Mouse (Mus musculus): ENCODE measurements at regions not wholly inside any gene's neighbourhood (a gene's known extent, or its start where the extent isn't known, plus 50 kb on each side); places are given as distances from the start of the nearest gene placed in this dataset.

- no peak overlapping the region for H3K4me2 ChIP-seq (ENCODE audit: low read length)
- no peak for DNase-seq (ENCODE audit: low spot score)
- H3K4me1 ChIP-seq (ENCODE audit: control insufficient read depth, insufficient read depth, low read length), result no peaks in the 10 kb centered on the region
- no peaks in the 10 kb centered on the region for H3K36me3 ChIP-seq (ENCODE audit: control insufficient read depth, insufficient read depth, low read length)
- H3K9me3 ChIP-seq (replicated peaks; ENCODE audit: control insufficient read depth, low read length), result no peaks in the 10 kb centered on the region
- H3K9ac ChIP-seq (ENCODE audit: low read length), result no peak overlapping the region
- no peak overlapping the region for H3K4me3 ChIP-seq (ENCODE audit: low read depth, low read length)
- H3K27me3 ChIP-seq (replicated peaks; ENCODE audit: control insufficient read depth, insufficient read depth, low read length), result no peaks in the 10 kb centered on the region
- ATAC-seq, result no peak
- 90% methylated on average over 5 of the region's 5 CpGs for WGBS
- no peak overlapping the region for H3K27ac ChIP-seq (ENCODE audit: low read depth, low read length)
These were observed 53.2 kb upstream of the Lef1 start for GRCm38 (mm10) chr3:131056893-131057660.

- Histone ChIP-seq H3K9me3 (replicated peaks; ENCODE audit: control insufficient read depth, low read length) (no peaks in the 10 kb centered on the region), H3K36me3 (ENCODE audit: control insufficient read depth, insufficient read depth, low read length) (no peaks in the 10 kb centered on the region), H3K9ac (ENCODE audit: low read length) (no peak overlapping the region), H3K27ac (ENCODE audit: low read depth, low read length) (0 out of 2 replicates have a peak overlapping the region, but pooled peaks have one; percentile 27), H3K4me3 (ENCODE audit: low read depth, low read length) (no peak overlapping the region), H3K4me1 (ENCODE audit: control insufficient read depth, insufficient read depth, low read length) (no peaks in the 10 kb centered on the region), H3K4me2 (ENCODE audit: low read length) (no peak overlapping the region), H3K27me3 (replicated peaks; ENCODE audit: control insufficient read depth, insufficient read depth, low read length) (no peaks in the 10 kb centered on the region)
- 68% methylated on average over 13 of the region's 13 CpGs for WGBS
- DNase-seq (ENCODE audit: low spot score) (peak; percentile 22), ATAC-seq (peak; percentile 70)
These were observed 55.9 kb upstream of the Lef1 start for GRCm38 (mm10) chr3:131054241-131054972.

DNA sequence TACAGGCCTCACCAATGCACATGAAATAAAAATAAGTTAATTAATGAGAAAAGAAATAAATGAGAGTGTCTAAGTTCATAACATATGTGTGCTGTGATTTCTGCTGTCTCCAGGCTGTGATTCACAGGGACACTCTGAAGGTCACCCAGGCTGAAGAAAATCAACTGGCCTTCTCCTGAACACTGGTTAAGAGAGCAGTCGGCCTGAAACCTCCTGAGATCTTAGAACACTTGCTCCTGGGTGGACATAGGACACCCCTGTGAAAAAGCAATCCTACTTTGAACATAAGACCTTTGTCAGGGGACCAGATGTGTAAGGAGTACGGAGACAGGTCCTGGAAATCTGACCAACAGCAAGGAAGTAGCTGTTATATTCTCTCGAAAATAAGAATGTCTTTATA lies 62.6 kb upstream of the Lef1 start:
- Histone ChIP-seq H3K4me3 (ENCODE audit: low read depth, low read length) (no peak overlapping the region), H3K4me2 (ENCODE audit: low read length) (no peak overlapping the region), H3K4me1 (ENCODE audit: control insufficient read depth, insufficient read depth, low read length) (no peaks in the 10 kb centered on the region), H3K27me3 (replicated peaks; ENCODE audit: control insufficient read depth, insufficient read depth, low read length) (no peaks in the 10 kb centered on the region), H3K36me3 (ENCODE audit: control insufficient read depth, insufficient read depth, low read length) (no peaks in the 10 kb centered on the region), H3K9me3 (replicated peaks; ENCODE audit: control insufficient read depth, low read length) (no peaks in the 10 kb centered on the region), H3K9ac (ENCODE audit: low read length) (no peak overlapping the region), H3K27ac (ENCODE audit: low read depth, low read length) (no peak overlapping the region)
- 86% methylated on average over 3 of the region's 3 CpGs for WGBS
- ATAC-seq (no peak), DNase-seq (ENCODE audit: low spot score) (no peak)

- DNase-seq (ENCODE audit: low spot score) (peak; percentile 31), ATAC-seq (no peak)
- no peaks in the 10 kb centered on the region for H3K36me3 ChIP-seq (ENCODE audit: control insufficient read depth, insufficient read depth, low read length)
- no peak overlapping the region for H3K9ac ChIP-seq (ENCODE audit: low read length)
- no peaks in the 10 kb centered on the region for H3K4me1 ChIP-seq (ENCODE audit: control insufficient read depth, insufficient read depth, low read length)
- no peaks in the 10 kb centered on the region for H3K27me3 ChIP-seq (replicated peaks; ENCODE audit: control insufficient read depth, insufficient read depth, low read length)
- H3K4me3 ChIP-seq (ENCODE audit: low read depth, low read length), result no peak overlapping the region
- WGBS, result 82% methylated on average over 5 of the region's 5 CpGs
- no peak overlapping the region for H3K27ac ChIP-seq (ENCODE audit: low read depth, low read length)
- H3K9me3 ChIP-seq (replicated peaks; ENCODE audit: control insufficient read depth, low read length), result no peaks in the 10 kb centered on the region
- no peak overlapping the region for H3K4me2 ChIP-seq (ENCODE audit: low read length)
These were observed 63.9 kb upstream of the Lef1 start for GRCm38 (mm10) chr3:131046412-131046811.

GRCm38 (mm10) chr3:131040214-131040825 lies 70.0 kb upstream of the Lef1 start:
- 56% methylated on average over 4 of the region's 4 CpGs for WGBS
- DNase-seq (ENCODE audit: low spot score) (no peak), ATAC-seq (no peak)
- no peak overlapping the region for H3K27ac ChIP-seq (ENCODE audit: low read depth, low read length)
- no peaks in the 10 kb centered on the region for H3K4me1 ChIP-seq (ENCODE audit: control insufficient read depth, insufficient read depth, low read length)
- no peaks in the 10 kb centered on the region for H3K36me3 ChIP-seq (ENCODE audit: control insufficient read depth, insufficient read depth, low read length)
- no peak overlapping the region for H3K4me3 ChIP-seq (ENCODE audit: low read depth, low read length)
- no peaks in the 10 kb centered on the region for H3K27me3 ChIP-seq (replicated peaks; ENCODE audit: control insufficient read depth, insufficient read depth, low read length)
- no peaks in the 10 kb centered on the region for H3K9me3 ChIP-seq (replicated peaks; ENCODE audit: control insufficient read depth, low read length)
- H3K4me2 ChIP-seq (ENCODE audit: low read length), result no peak overlapping the region
- H3K9ac ChIP-seq (ENCODE audit: low read length), result no peak overlapping the region

GRCm38 (mm10) chr3:131037095-131037494 lies 73.2 kb upstream of the Lef1 start:
- 91% methylated on average over 5 of the region's 5 CpGs for WGBS
- DNase-seq (ENCODE audit: low spot score) (no peak), ATAC-seq (no peak)
- no peaks in the 10 kb centered on the region for H3K27me3 ChIP-seq (replicated peaks; ENCODE audit: control insufficient read depth, insufficient read depth, low read length)
- H3K4me2 ChIP-seq (ENCODE audit: low read length), result no peak overlapping the region
- no peak overlapping the region for H3K9ac ChIP-seq (ENCODE audit: low read length)
- H3K36me3 ChIP-seq (ENCODE audit: control insufficient read depth, insufficient read depth, low read length), result no peaks in the 10 kb centered on the region
- H3K9me3 ChIP-seq (replicated peaks; ENCODE audit: control insufficient read depth, low read length), result no peaks in the 10 kb centered on the region
- H3K27ac ChIP-seq (ENCODE audit: low read depth, low read length), result no peak overlapping the region
- H3K4me1 ChIP-seq (ENCODE audit: control insufficient read depth, insufficient read depth, low read length), result no peaks in the 10 kb centered on the region
- H3K4me3 ChIP-seq (ENCODE audit: low read depth, low read length), result no peak overlapping the region

DNA sequence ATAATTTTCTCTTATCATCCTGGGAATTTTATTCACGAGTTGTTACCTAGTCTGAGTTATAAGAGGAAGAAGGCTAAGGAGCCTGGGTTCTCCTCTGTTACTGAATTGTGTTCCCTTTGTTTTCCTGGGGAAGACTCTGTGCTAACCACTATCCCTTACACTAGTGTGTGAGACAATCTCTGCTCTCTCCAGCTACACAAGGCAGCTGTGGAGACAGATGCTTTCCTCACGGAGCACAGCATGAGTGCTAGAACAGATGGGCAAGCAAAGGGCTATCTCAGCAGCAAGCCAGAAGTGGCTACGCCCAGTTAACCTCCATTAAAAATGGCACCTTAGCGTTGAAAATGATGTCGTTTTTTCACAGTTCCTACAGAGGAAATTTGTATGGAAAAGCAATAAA lies 75.5 kb upstream of the Lef1 start:
- H3K27ac ChIP-seq (ENCODE audit: low read depth, low read length), result no peak overlapping the region
- no peaks in the 10 kb centered on the region for H3K27me3 ChIP-seq (replicated peaks; ENCODE audit: control insufficient read depth, insufficient read depth, low read length)
- DNase-seq (ENCODE audit: low spot score) (no peak), ATAC-seq (no peak)
- no peak overlapping the region for H3K4me3 ChIP-seq (ENCODE audit: low read depth, low read length)
- H3K36me3 ChIP-seq (ENCODE audit: control insufficient read depth, insufficient read depth, low read length), result no peaks in the 10 kb centered on the region
- no peak overlapping the region for H3K4me2 ChIP-seq (ENCODE audit: low read length)
- H3K9me3 ChIP-seq (replicated peaks; ENCODE audit: control insufficient read depth, low read length), result no peaks in the 10 kb centered on the region
- no peak overlapping the region for H3K9ac ChIP-seq (ENCODE audit: low read length)
- 82% methylated on average over 5 of the region's 5 CpGs for WGBS
- H3K4me1 ChIP-seq (ENCODE audit: control insufficient read depth, insufficient read depth, low read length), result no peaks in the 10 kb centered on the region

- no peak overlapping the region for H3K27ac ChIP-seq (ENCODE audit: low read depth, low read length)
- H3K4me1 ChIP-seq (ENCODE audit: control insufficient read depth, insufficient read depth, low read length), result no peaks in the 10 kb centered on the region
- no peak overlapping the region for H3K4me3 ChIP-seq (ENCODE audit: low read depth, low read length)
- H3K36me3 ChIP-seq (ENCODE audit: control insufficient read depth, insufficient read depth, low read length), result no peaks in the 10 kb centered on the region
- H3K9me3 ChIP-seq (replicated peaks; ENCODE audit: control insufficient read depth, low read length), result no peaks in the 10 kb centered on the region
- no peak overlapping the region for H3K9ac ChIP-seq (ENCODE audit: low read length)
- no peak overlapping the region for H3K4me2 ChIP-seq (ENCODE audit: low read length)
- DNase-seq (ENCODE audit: low spot score) (no peak), ATAC-seq (no peak)
- 94% methylated on average over 7 of the region's 7 CpGs for WGBS
- no peaks in the 10 kb centered on the region for H3K27me3 ChIP-seq (replicated peaks; ENCODE audit: control insufficient read depth, insufficient read depth, low read length)
These were observed 83.9 kb upstream of the Lef1 start for GRCm38 (mm10) chr3:131026336-131026735.
